Mouse (Mus musculus) heart, embryonic 13.5 days (tissue): ENCODE measurements around the gene Il20ra. TPM values are rescaled to one million over a fixed set of nuclear protein-coding genes. Genes with fewer than 3 reads are reported as not detected.
A peak's percentile ranks its signal among the peaks of the same experiment; 100 is the strongest.
"Not testable (repeated sequence)": the region's sequence is repeated elsewhere in the genome, so short reads cannot be mapped to it uniquely, and the experiment has no call there.

Experiments used
- ATAC-seq: fragments of 200-750 bp; cut with Nextera tagmentation; 2 replicates; pipeline ENCODE4 v1.8.0; 2017; ENCODE audit warnings: moderate TSS enrichment; ENCODE audit not compliant: insufficient number of reproducible peaks, low FRiP score, low TSS enrichment; ENCODE audit errors: extremely low read depth
- H3K27ac ChIP-seq: fragments of 300-500 bp; sonication (generic); replicated peaks from 2 replicates; pipeline ENCODE4 v1.5.1; 2015; ENCODE audit warnings: moderate library complexity, mild to moderate bottlenecking, inconsistent platforms
- H3K27me3 ChIP-seq: fragments of 300-500 bp; sonication (generic); replicated peaks from 2 replicates; pipeline ENCODE4 v1.6.1; 2015; ENCODE audit warnings: mild to moderate bottlenecking, inconsistent platforms
- H3K36me3 ChIP-seq: fragments of 300-500 bp; sonication (generic); 2 replicates; pipeline ENCODE4 v1.6.1; 2015; ENCODE audit warnings: mild to moderate bottlenecking, inconsistent platforms
- H3K4me1 ChIP-seq: fragments of 300-500 bp; sonication (generic); 2 replicates; pipeline ENCODE4 v1.6.1; 2015; ENCODE audit warnings: inconsistent platforms
- H3K4me2 ChIP-seq: fragments of 300-500 bp; sonication (generic); 2 replicates; pipeline ENCODE4 v1.6.1; 2015; ENCODE audit warnings: inconsistent platforms, mild to moderate bottlenecking, moderate library complexity
- H3K4me3 ChIP-seq: fragments of 300-500 bp; sonication (generic); 2 replicates; pipeline ENCODE4 v1.5.1; 2015; ENCODE audit warnings: moderate library complexity, mild to moderate bottlenecking, inconsistent platforms
- H3K9ac ChIP-seq: fragments of 300-500 bp; sonication (generic); 2 replicates; pipeline ENCODE4 v1.6.1; 2015; ENCODE audit warnings: inconsistent platforms, mild to moderate bottlenecking, moderate library complexity
- H3K9me3 ChIP-seq: fragments of 300-500 bp; sonication (generic); 2 replicates; pipeline ENCODE4 v1.6.1; 2016; ENCODE audit warnings: inconsistent platforms
- WGBS: fragments of 180-500 bp; shearing (Covaris S2); methylation state at CpG from one replicate; pipeline ENCODE4 v1.1.7; 2015; ENCODE audit warnings: mixed read lengths; 5-methylcytosine and 5-hydroxymethylcytosine counted together
- polyA plus RNA-seq: library from polyadenylated mRNA; unstranded; fragments of >200 nt; fragmentation: Nextera tagmentation; extraction: Ambion mirVana; gene quantifications from 2 replicates; pipeline ENCODE4 v1.2.1, GENCODE M21; 2015

Gene Il20ra
- polyA plus RNA-seq, 1 experiment from 2014 or later: not detected

DNA sequence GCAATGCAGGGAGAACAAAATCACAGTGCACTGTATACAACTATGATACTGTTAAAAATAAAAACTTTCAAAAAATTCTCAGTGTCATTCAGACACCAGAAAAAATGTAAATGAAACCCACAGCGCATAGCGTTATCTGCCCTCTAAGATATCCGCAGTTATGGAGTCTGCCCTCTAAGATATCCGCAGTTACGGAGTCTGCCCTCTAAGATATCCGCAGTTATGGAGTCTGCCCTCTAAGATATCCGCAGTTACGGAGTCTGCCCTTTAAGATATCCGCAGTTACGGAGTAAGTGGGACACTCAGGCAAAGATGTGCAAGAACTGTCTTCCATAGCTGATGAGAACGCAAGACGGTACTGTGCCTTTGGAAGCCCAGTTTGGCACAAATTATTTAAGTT is 4.6 kb upstream of the Il20ra start:
- ATAC-seq: no peak
- Histone ChIP-seq H3K27me3 (peaks cover 31% of the 10 kb centered on the region), H3K9me3 (no peaks in the 10 kb centered on the region), H3K27ac (no peak overlapping the region), H3K4me1 (peaks cover 33% of the 10 kb centered on the region), H3K4me3 (no peak overlapping the region), H3K36me3 (no peaks in the 10 kb centered on the region), H3K4me2 (no peak overlapping the region), H3K9ac (no peak overlapping the region)
- 52% methylated on average over 12 of the region's 12 CpGs for WGBS

DNA sequence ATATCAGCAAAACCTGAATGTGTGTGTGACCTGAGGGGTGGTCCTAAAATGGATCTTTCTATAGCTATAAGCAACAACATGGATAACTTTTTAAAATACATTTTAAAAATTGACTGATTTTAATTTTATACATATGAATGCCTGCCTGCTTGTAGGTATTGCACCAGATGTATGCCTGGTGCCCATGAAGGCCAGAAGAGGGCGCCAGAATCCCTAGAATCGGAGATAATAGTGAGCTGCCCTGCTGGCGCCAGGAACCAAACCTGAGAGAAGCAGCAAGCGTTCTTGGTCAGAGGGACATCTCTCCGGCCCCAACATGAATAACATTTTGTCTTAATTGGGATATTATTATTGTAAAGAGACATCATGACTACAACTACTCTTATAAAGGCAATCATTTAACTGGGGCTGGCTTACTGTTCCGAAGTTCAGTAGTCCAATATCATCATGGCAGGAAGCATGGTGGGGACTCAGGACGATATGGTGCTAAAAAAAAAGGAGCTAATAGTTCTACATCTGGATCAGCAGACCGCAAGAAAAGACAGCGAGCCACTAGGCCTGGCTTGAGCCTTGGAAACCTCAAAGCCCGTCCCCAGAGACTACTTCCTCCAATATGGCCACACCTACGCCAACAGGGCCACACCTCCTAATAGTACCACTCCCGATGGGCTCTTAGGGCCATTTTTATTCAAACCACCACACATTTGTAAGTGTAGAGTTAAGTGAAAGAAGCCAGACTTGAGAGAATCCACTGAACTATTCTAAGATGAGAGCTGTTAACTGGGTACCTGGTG is 3.9 kb upstream of the Il20ra start:
- 54% methylated on average over 12 of the region's 12 CpGs for WGBS
- Histone ChIP-seq H3K27me3 (peaks cover 36% of the 10 kb centered on the region), H3K36me3 (no peaks in the 10 kb centered on the region), H3K4me1 (peaks cover 27% of the 10 kb centered on the region), H3K4me3 (no peak overlapping the region), H3K4me2 (no peak overlapping the region), H3K27ac (no peak overlapping the region), H3K9me3 (no peaks in the 10 kb centered on the region), H3K9ac (no peak overlapping the region)
- ATAC-seq: no peak

DNA sequence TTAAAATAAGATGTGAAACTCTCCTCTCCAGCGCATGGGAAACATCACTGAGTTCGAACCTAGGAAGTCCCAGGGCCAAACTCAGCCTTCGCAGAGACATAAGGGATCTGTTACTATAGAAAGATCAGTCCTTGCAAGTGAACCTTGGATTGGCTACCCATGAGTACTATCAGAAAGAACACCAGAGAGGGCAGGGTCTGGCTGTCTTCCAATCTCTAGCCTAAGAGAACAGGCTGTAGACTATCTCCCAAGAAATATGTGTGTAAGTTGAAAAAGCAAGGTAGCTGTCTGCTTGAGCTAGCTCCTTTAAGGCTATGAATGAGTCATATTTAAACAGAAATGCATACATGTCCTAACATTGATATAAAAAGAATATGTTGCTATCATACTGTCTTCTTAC is 1.4 kb upstream of the Il20ra start:
- no peak overlapping the region for H3K4me2 ChIP-seq
- no peak for ATAC-seq
- no peaks in the 10 kb centered on the region for H3K36me3 ChIP-seq
- H3K27ac ChIP-seq: no peak overlapping the region
- H3K27me3 ChIP-seq: peaks cover 53% of the 10 kb centered on the region
- H3K4me3 ChIP-seq: no peak overlapping the region
- 59% methylated on average over 3 of the region's 3 CpGs for WGBS
- peaks cover 27% of the 10 kb centered on the region for H3K4me1 ChIP-seq
- H3K9me3 ChIP-seq: no peaks in the 10 kb centered on the region
- H3K9ac ChIP-seq: no peak overlapping the region

DNA sequence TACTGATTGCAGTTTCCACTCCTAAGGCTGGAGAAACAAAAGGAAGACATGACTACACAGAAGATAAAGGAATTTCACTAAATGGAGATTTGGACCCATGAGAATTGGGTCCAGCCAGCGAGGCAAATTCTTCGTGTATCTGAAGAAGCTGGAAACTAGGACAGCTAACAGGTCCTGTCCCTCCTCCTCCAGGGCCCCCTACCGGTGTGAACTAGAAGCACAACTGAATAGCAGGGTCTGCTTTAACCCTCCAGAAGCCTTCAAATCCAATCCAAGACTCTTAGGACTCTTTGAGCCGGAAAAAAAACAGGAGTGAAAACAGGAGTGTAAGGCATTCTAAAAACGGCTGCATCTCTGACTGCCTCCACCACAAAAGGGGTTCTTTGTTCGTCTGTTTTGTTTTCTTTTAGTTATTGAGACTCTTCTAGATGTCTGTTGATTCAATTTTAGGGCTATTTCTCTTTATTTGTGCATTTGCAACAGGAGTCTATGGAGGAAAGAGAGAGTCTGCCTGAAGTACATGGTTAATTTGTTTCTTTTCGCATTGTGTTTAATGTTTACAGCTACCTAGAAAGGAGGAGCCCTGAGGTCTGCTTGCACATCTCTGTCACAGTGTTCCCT is 709 bp upstream of the Il20ra start:
- H3K27ac ChIP-seq: no peak overlapping the region
- peaks cover 54% of the 10 kb centered on the region for H3K27me3 ChIP-seq
- H3K36me3 ChIP-seq: no peaks in the 10 kb centered on the region
- H3K4me2 ChIP-seq: peak overlapping the region; percentile 86; the same call in 1 of the 2 replicates
- no peak overlapping the region for H3K4me3 ChIP-seq
- ATAC-seq: no peak
- no peak overlapping the region for H3K9ac ChIP-seq
- no peaks in the 10 kb centered on the region for H3K9me3 ChIP-seq
- WGBS: 42% methylated on average over 7 of the region's 7 CpGs
- peaks cover 27% of the 10 kb centered on the region for H3K4me1 ChIP-seq

DNA sequence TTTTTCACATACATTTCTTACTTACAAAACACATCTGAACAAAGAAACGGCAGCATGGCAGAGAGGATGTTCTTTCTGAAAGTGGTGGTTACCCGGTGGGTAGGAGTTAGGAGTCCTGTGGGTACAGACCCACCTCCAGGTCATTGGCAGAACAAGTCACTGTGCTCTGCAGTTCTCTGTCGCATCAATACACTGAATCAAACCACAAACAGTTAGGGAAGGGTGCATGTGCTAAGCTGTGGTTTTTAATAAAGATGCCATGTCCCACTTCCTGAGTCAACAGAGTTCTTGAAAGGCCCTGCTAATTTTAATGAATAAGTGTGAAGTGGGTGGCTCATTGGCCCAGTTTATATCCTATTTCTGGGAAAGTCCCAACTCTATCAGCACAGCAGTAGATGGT is 6.3 kb downstream of the Il20ra start:
- no peak overlapping the region for H3K4me2 ChIP-seq
- H3K9me3 ChIP-seq: no peaks in the 10 kb centered on the region
- no peak overlapping the region for H3K9ac ChIP-seq
- H3K27me3 ChIP-seq: peaks cover 44% of the 10 kb centered on the region
- peaks cover 4% of the 10 kb centered on the region; the same call in 1 of the 2 replicates for H3K4me1 ChIP-seq
- WGBS: 75% methylated on average over 3 of the region's 3 CpGs
- no peak for ATAC-seq
- no peaks in the 10 kb centered on the region for H3K36me3 ChIP-seq
- H3K27ac ChIP-seq: no peak overlapping the region
- H3K4me3 ChIP-seq: no peak overlapping the region

DNA sequence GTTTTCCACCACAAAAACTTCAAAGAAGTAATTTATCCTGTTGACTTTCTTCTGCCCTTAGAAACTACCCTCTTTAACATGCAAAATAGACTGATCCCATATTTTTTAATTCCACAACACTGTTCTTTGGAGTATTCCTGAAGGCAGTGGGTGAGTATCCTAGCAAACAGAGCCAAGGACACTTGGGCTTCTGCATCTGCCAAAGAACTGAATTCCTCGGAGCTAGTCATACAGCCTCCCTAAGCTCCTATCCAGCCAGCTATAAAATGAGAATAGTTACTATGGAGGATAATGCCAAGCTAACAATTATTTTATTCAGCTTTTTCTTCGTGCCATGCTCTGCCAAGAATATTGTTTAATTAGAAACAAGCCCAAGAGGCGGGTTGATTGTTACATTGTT is 9.9 kb downstream of the Il20ra start:
- ATAC-seq: no peak
- 58% methylated on average over 3 of the region's 3 CpGs for WGBS
- no peaks in the 10 kb centered on the region for H3K36me3 ChIP-seq
- no peak overlapping the region for H3K9ac ChIP-seq
- no peak overlapping the region for H3K4me3 ChIP-seq
- no peak overlapping the region for H3K27ac ChIP-seq
- no peaks in the 10 kb centered on the region for H3K9me3 ChIP-seq
- H3K27me3 ChIP-seq: peaks cover 25% of the 10 kb centered on the region
- H3K4me2 ChIP-seq: no peak overlapping the region
- no peaks in the 10 kb centered on the region for H3K4me1 ChIP-seq

DNA sequence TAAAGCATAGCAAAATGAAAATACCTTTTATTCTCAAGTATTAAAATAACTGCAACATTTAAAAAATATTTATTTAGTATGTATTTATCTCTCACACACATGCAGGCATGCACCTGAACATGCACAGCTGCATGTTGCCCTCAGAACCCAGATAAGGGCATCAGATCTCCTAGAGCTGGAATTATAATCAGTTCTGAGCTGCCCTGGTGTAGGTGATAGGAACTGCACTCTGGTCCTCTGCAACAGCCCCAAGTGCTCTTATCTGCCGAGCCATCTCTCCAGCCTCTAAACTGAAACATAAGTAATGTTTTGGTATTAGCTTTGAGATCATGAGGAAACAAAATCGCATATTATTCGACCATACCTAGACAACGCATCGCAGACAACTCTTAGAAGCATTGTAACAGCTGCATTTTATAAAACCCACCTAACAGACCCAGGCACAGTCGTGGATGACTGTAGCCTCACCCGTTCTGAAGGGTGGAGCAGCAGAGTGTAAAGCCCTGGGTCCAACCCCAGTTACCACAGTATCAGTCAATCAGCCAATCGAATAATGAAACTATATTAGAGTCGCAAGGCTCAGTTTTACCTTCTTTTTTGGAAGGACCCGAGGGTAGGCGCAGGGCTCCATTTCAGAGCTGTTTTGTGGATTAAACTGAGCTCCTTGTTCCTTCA is 11.9 kb downstream of the Il20ra start:
- no peak for ATAC-seq
- Histone ChIP-seq H3K36me3 (no peaks in the 10 kb centered on the region), H3K4me3 (no peak overlapping the region), H3K9ac (no peak overlapping the region), H3K27ac (no peak overlapping the region), H3K4me2 (no peak overlapping the region), H3K4me1 (no peaks in the 10 kb centered on the region), H3K27me3 (peaks cover 16% of the 10 kb centered on the region), H3K9me3 (no peaks in the 10 kb centered on the region)
- 83% methylated on average over 11 of the region's 11 CpGs for WGBS

DNA sequence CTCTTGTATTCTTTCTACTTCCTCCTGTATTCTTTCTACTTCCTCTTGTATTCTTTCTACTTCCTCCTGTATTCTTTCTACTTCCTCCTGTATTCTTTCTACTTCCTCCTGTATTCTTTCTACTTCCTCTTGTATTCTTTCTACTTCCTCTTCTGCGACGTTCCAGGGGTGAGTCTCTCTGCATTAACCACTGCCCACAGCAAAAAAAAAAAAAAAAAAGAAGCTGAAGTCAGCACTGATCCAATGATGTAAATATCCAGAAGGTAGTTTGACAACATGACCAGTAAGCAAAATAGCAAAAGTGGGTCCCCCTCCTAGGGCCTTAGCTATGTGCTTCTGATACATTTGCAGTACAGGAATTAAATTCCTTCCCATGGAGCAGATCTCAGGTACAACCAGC is 26.1 kb downstream of the Il20ra start:
- WGBS: 71% methylated on average over 2 of the region's 2 CpGs
- not testable (repeated sequence) for H3K27me3 ChIP-seq, H3K36me3 ChIP-seq, ATAC-seq, H3K4me3 ChIP-seq, H3K9ac ChIP-seq, H3K27ac ChIP-seq, H3K4me2 ChIP-seq, H3K9me3 ChIP-seq, H3K4me1 ChIP-seq

DNA sequence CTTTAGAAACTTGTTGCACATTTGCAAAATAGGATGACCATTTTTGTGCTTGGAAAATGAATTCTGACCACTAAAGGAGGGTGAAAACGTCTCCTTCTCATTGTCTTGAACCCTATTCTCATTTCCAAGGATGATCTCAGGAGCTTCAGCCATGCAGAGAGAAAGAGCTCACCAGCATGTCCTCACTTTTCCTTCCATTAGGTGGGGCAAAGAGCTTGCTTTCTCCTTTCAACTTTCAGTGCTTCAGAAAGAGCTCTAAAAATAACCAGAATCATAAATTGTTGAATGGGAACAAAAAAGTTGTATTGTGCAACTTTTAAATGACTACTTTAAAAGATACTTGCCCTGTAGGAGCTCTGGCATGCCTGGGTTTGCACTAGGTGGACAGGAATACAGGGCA is 33.3 kb downstream of the Il20ra start:
- no peak for ATAC-seq
- Histone ChIP-seq H3K9me3 (no peaks in the 10 kb centered on the region), H3K27ac (no peak overlapping the region), H3K9ac (no peak overlapping the region), H3K4me3 (no peak overlapping the region), H3K4me2 (no peak overlapping the region), H3K36me3 (no peaks in the 10 kb centered on the region), H3K4me1 (no peaks in the 10 kb centered on the region), H3K27me3 (no peaks in the 10 kb centered on the region)
- WGBS: 11% methylated on average over 1 of the region's 1 CpGs

DNA sequence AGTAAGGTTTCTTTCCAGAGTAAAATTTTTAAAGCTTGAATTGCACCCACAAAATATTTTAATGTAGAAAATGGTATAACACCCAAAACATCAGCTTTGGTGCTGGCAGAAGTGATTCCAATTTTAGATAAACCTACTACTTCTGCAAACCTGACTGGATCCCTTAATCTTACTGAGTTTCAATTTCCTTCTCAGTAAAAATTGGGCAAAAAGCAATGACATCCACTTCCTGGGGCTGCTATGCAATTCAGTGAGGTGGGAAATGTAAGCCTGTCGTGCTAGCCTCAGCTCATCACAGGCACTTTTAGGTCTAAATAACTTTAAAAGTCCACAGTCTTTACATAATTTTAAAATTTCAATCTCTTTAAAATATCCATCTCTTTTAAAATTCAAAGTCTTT is 33.8 kb downstream of the Il20ra start:
- ATAC-seq: no peak
- Histone ChIP-seq H3K27me3 (no peaks in the 10 kb centered on the region), H3K9ac (no peak overlapping the region), H3K27ac (no peak overlapping the region), H3K4me2 (no peak overlapping the region), H3K4me3 (no peak overlapping the region), H3K36me3 (no peaks in the 10 kb centered on the region), H3K4me1 (no peaks in the 10 kb centered on the region), H3K9me3 (no peaks in the 10 kb centered on the region)
- 64% methylated on average over 1 of the region's 1 CpGs for WGBS

DNA sequence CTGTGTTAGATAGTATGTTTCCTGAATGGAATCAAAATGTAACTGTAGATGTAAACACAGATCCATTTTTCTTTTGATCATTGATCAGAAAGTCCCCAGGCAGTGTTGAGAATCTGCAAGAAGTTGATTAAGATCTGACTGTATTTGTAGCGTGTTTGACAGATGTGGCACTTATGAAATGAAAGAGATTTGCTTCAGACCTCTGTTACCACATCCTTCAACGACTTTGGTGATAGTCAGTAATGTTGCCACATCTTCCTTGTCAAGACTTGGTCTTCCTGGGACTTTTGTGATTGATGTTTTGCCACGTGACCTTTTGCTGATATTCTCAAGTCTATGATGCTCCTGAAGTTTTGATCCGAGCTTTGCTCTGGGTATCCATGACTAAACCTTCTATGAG is 35.3 kb downstream of the Il20ra start:
- no peak for ATAC-seq
- no peak overlapping the region for H3K4me2 ChIP-seq
- no peak overlapping the region for H3K27ac ChIP-seq
- H3K36me3 ChIP-seq: no peaks in the 10 kb centered on the region
- no peaks in the 10 kb centered on the region for H3K9me3 ChIP-seq
- H3K27me3 ChIP-seq: no peaks in the 10 kb centered on the region
- no peak overlapping the region for H3K9ac ChIP-seq
- 66% methylated on average over 4 of the region's 4 CpGs for WGBS
- H3K4me3 ChIP-seq: no peak overlapping the region
- H3K4me1 ChIP-seq: no peaks in the 10 kb centered on the region
